Mouse (Mus musculus): Measurements from ENCODE around the gene Nop14.

DNA sequence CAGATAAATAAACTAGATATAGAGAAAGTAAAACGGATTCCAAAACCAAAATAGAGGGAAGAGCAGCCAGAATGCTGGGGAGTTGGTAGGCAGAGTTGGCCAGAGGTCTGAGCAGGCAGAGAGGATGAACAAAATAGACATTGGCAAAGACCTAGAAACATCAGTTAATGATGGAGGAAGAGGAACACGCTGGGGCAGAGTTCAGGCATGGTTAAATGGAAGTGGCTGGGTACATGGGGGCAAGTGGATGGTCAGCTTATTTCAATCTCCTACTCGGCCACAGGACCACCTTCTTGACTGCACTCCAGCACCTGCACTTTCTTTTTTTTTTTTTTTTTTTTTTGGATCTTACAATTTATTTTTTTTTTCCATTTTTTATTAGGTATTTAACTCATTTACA, 18.0 kb downstream of the Nop14 start:
- TF ChIP-seq CTCF (IDR thresholded peaks at IDR 0.05; ENCODE audit: low read depth): no peak
- no peak for TF ChIP-seq EP300 (IDR thresholded peaks at IDR 0.05; ENCODE audit: low read depth)

Data from liver, postnatal 0 days (tissue).